Mouse (Mus musculus) E14TG2a.4 (cell line): Measurements from ENCODE around the gene Cog1.

ENCODE experiments used
- CTCF ChIP-seq: conservative IDR thresholded peaks from 2 replicates; pipeline ENCODE4 v1.5.1; 2014; ENCODE audit warnings: low read length
- NANOG ChIP-seq: IDR thresholded peaks from 2 replicates; pipeline ENCODE4 v1.6.1; 2014; ENCODE audit warnings: borderline replicate concordance, low read length, mixed read lengths
- POU5F1 ChIP-seq: IDR thresholded peaks from 2 replicates; pipeline ENCODE4 v1.6.1; 2014; ENCODE audit warnings: low read length, borderline replicate concordance

DNA sequence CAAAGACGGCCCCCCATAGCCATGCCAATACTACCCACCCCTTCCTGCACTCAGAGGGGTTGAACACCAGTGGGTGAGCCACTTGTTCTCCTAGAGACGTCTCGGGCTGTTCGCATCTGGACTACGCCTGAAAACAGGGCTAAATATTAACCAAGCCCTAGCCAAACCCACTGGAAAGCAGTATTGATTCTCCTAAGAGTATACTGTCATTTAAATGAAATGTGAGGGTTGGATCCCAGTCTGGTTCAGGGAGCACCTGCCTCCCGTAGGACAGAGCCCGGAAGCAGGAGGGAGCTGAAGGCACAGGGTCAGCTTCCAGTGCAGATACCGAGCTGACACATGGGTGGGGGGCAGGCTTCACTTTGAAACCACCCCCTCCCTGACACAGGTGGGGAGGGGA, 17.1 kb upstream of the Cog1 start:
- TF ChIP-seq CTCF: no peak
- TF ChIP-seq NANOG: no peak
- TF ChIP-seq POU5F1: no peak
